ENCODE assay signal across 8 mouse cellular contexts in genomic region chr2:168990061-168990753, GRCm38 (mm10). TPM values are rescaled to one million over a fixed set of nuclear protein-coding genes. Genes with fewer than 3 reads are reported as not detected.
DNase-seq lines count a peak whose midpoint lies in the region; ATAC-seq and TF ChIP-seq lines count a peak whose summit lies in the region.

No protein-coding gene starts in this region.

- H3K4me1 ChIP-seq in forebrain, embryonic 16.5 days (replicated peaks; ENCODE audit: control insufficient read depth, insufficient read depth, low read length), result peaks cover 10% of the 10 kb centered on the region
- H3K4me1 ChIP-seq in midbrain, postnatal 0 days (ENCODE audit: insufficient read depth, low read length), result no peaks in the 10 kb centered on the region

- H3K4me2 ChIP-seq in forebrain, embryonic 16.5 days (ENCODE audit: low read length), result no peak overlapping the region
- no peak overlapping the region for H3K4me2 ChIP-seq in midbrain, postnatal 0 days (ENCODE audit: low read depth, low read length, poor library complexity, severe bottlenecking)

- DNase-seq in adrenal gland, postnatal 14 days, result peak; percentile 21
- DNase-seq in adrenal gland, postnatal 25 days, result no peak
- DNase-seq in left cerebral cortex, adult 18-20 months (ENCODE audit: low spot score in 2 of 2), result peak; percentile 5 to 31
- DNase-seq in left cerebral cortex, adult 9 months (ENCODE audit: low spot score in 2 of 2), result no peak
- DNase-seq in midbrain, postnatal 0 days (ENCODE audit: low spot score), result peak; percentile 89
- DNase-seq in yolk sac, embryonic 10.5 days (ENCODE audit: low spot score), result no peak
- no peak for DNase-seq in thymus, adult 18-20 months

- peak; percentile 81 for TF ChIP-seq CTCF in midbrain, postnatal 0 days (IDR thresholded peaks at IDR 0.05)

- H3K27me3 ChIP-seq in forebrain, embryonic 16.5 days (replicated peaks; ENCODE audit: control insufficient read depth, insufficient read depth, low read length), result no peaks in the 10 kb centered on the region
- no peaks in the 10 kb centered on the region for H3K27me3 ChIP-seq in midbrain, postnatal 0 days (ENCODE audit: insufficient read depth, low read length)

- H3K27ac ChIP-seq in forebrain, embryonic 16.5 days (ENCODE audit: low read length), result peak overlapping the region; percentile 39; the same call in 1 of the 2 replicates
- peak overlapping the region; percentile 74 for H3K27ac ChIP-seq in midbrain, postnatal 0 days (ENCODE audit: low read depth, low read length)

- ATAC-seq in forebrain, embryonic 16.5 days, result no peak
- no peak for ATAC-seq in midbrain, postnatal 0 days (ENCODE audit: low FRiP score)

- no peak overlapping the region for H3K4me3 ChIP-seq in forebrain, embryonic 16.5 days (replicated peaks; ENCODE audit: low read length)
- no peak overlapping the region for H3K4me3 ChIP-seq in midbrain, postnatal 0 days (ENCODE audit: low read depth, low read length)

- peaks cover 3% of the 10 kb centered on the region; the same call in 1 of the 2 replicates for H3K9me3 ChIP-seq in forebrain, embryonic 16.5 days (ENCODE audit: control insufficient read depth, low read length)
- H3K9me3 ChIP-seq in midbrain, postnatal 0 days (ENCODE audit: low read length), result no peaks in the 10 kb centered on the region

- no peak overlapping the region for H3K9ac ChIP-seq in forebrain, embryonic 16.5 days (replicated peaks; ENCODE audit: low read depth, low read length)
- H3K9ac ChIP-seq in midbrain, postnatal 0 days (replicated peaks; ENCODE audit: low read length, poor library complexity, severe bottlenecking), result peak overlapping the region; percentile 29; the same call in 1 of the 2 replicates

- 51% methylated on average over 13 of the region's 13 CpGs for WGBS in forebrain, embryonic 16.5 days
- 43% methylated on average over 13 of the region's 13 CpGs for WGBS in midbrain, postnatal 0 days

- no peaks in the 10 kb centered on the region for H3K36me3 ChIP-seq in forebrain, embryonic 16.5 days (ENCODE audit: control insufficient read depth, insufficient read depth)
- no peaks in the 10 kb centered on the region for H3K36me3 ChIP-seq in midbrain, postnatal 0 days (ENCODE audit: insufficient read depth, low read length)

RNA-seq across cellular contexts. Expression of gene Zfp64, which starts 34.8 kb away (rescaled TPM):
- total RNA-seq in adrenal gland, postnatal 14 days (2021), result 17.2 and 19.7 TPM in 2 replicates
- 21.6 and 22.8 TPM in 2 replicates for total RNA-seq in adrenal gland, postnatal 25 days (2021)
- 10 to 100 TPM; 15.7 to 16.7 TPM for total RNA-seq in left cerebral cortex, adult 18-20 months (2021)
- polyA plus RNA-seq in forebrain, embryonic 16.5 days (2015; fragmentation: Nextera tagmentation; extraction: Ambion mirVana), result 32.7 and 33.3 TPM in 2 replicates
- total RNA-seq in midbrain, postnatal 0 days (2014; rRNA removed), result 37.9 and 57.7 TPM in 2 replicates
- 33.5 and 34.2 TPM in 2 replicates for polyA plus RNA-seq in midbrain, postnatal 0 days (2015; fragmentation: Nextera tagmentation; extraction: Ambion mirVana)

Comparison
In these comparisons a context has a peak if more than half of its experiments do, and no peak if none do; other contexts are left out.
1. DNase-seq: peak in adrenal gland, postnatal 14 days (single experiment), left cerebral cortex, adult 18-20 months (2 of 2) and midbrain, postnatal 0 days (single experiment); none in adrenal gland, postnatal 25 days (single experiment), left cerebral cortex, adult 9 months (0 of 2), yolk sac, embryonic 10.5 days (single experiment) and thymus, adult 18-20 months (0 of 2).